Comparison of ENCODE assay signal across 13 mouse cellular contexts in the genomic region with DNA sequence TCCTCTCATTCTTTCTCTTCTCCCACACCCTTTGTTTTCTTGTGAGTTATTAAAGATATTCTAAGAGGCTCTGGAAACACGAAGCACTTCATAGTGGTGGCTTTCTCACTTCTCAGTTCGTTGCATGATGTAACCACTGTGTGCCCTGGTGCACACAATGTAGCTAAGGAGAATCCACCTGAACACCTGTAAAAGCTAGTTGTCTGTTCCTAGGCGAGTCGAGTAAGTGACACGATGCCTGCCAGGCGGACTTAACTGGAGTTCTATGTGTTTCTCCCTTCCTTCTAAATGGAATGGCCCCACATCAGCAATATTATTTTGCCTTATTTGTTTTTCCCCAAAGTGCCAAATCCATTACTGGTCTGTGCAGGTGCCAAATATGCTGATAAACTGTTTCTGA. TPM values are rescaled to one million over a fixed set of nuclear protein-coding genes. Genes with fewer than 3 reads are reported as not detected.
DNase-seq lines count a peak whose midpoint lies in the region; ATAC-seq and TF ChIP-seq lines count a peak whose summit lies in the region.
"Had no signal": no experiment of that assay in that cellular context is flagged by ENCODE, and none has a peak within 500 bp of the region (broad histone marks: within the 10 kb centered on the region; RNA-seq: fewer than 3 reads in every experiment).

No protein-coding gene starts in this region.

- H3K27ac ChIP-seq in liver, embryonic 11.5 days (ENCODE audit: low read depth, low read length) = no peak overlapping the region
- peak overlapping the region; percentile 69 for H3K27ac ChIP-seq in forebrain, postnatal 0 days (ENCODE audit: low read depth, low read length)
- H3K27ac ChIP-seq in kidney, embryonic 16.5 days (ENCODE audit: low read length) = no peak overlapping the region
- H3K27ac ChIP-seq: embryonic facial prominence, embryonic 13.5 days had no signal

- H3K9ac ChIP-seq in liver, embryonic 11.5 days (ENCODE audit: low read depth, low read length) = no peak overlapping the region
- H3K9ac ChIP-seq in forebrain, postnatal 0 days = peak overlapping the region; percentile 61
- H3K9ac ChIP-seq in kidney, embryonic 16.5 days (replicated peaks; ENCODE audit: low read length) = no peak overlapping the region
- H3K9ac ChIP-seq: liver, postnatal 0 days had no signal

- no peak for TF ChIP-seq CTCF in forebrain, postnatal 0 days (IDR thresholded peaks at IDR 0.05; ENCODE audit: low read depth)

- H3K4me1 ChIP-seq in liver, embryonic 11.5 days (replicated peaks; ENCODE audit: control insufficient read depth, insufficient read depth, low read length) = peaks cover 10% of the 10 kb centered on the region
- no peaks in the 10 kb centered on the region for H3K4me1 ChIP-seq in forebrain, postnatal 0 days (ENCODE audit: insufficient read depth)
- peaks cover 17% of the 10 kb centered on the region for H3K4me1 ChIP-seq in kidney, embryonic 16.5 days (ENCODE audit: insufficient read depth, low read length)

- ATAC-seq in liver, embryonic 11.5 days (replicated peaks; ENCODE audit: low FRiP score) = no peak
- no peak for ATAC-seq in forebrain, postnatal 0 days
- ATAC-seq in kidney, embryonic 16.5 days (ENCODE audit: low FRiP score, low TSS enrichment) = no peak
- ATAC-seq: liver, postnatal 0 days had no signal

- peaks cover 86% of the 10 kb centered on the region for H3K27me3 ChIP-seq in liver, embryonic 11.5 days (replicated peaks; ENCODE audit: control insufficient read depth, insufficient read depth, low read length)
- H3K27me3 ChIP-seq in forebrain, postnatal 0 days (ENCODE audit: insufficient read depth, low read length) = peaks cover 22% of the 10 kb centered on the region; the same call in 1 of the 2 replicates
- H3K27me3 ChIP-seq in kidney, embryonic 16.5 days (ENCODE audit: insufficient read depth, low read length) = peaks cover 79% of the 10 kb centered on the region

- no peak overlapping the region for H3K4me2 ChIP-seq in liver, embryonic 11.5 days
- peak overlapping the region; percentile 81 for H3K4me2 ChIP-seq in forebrain, postnatal 0 days (ENCODE audit: low read depth)
- no peak overlapping the region for H3K4me2 ChIP-seq in kidney, embryonic 16.5 days (replicated peaks; ENCODE audit: low read depth, low read length)

- H3K9me3 ChIP-seq in liver, embryonic 11.5 days (ENCODE audit: control insufficient read depth, low read length) = no peaks in the 10 kb centered on the region
- H3K9me3 ChIP-seq in forebrain, postnatal 0 days (ENCODE audit: low read length) = no peaks in the 10 kb centered on the region
- H3K9me3 ChIP-seq in kidney, embryonic 16.5 days (ENCODE audit: low read length) = no peaks in the 10 kb centered on the region
- H3K9me3 ChIP-seq: embryonic facial prominence, embryonic 13.5 days had no signal

- no peak overlapping the region for H3K4me3 ChIP-seq in liver, embryonic 11.5 days (ENCODE audit: low read depth, low read length)
- peak overlapping the region; percentile 48 for H3K4me3 ChIP-seq in forebrain, postnatal 0 days (ENCODE audit: low read depth, low read length)
- no peak overlapping the region for H3K4me3 ChIP-seq in kidney, embryonic 16.5 days (ENCODE audit: low read length)
- H3K4me3 ChIP-seq: myocyte had no signal

- H3K36me3 ChIP-seq in liver, embryonic 11.5 days (ENCODE audit: control insufficient read depth, insufficient read depth, low read length) = no peaks in the 10 kb centered on the region
- H3K36me3 ChIP-seq in forebrain, postnatal 0 days (ENCODE audit: insufficient read depth) = 0 out of 2 replicates have a peak, but pooled peaks cover 13% of the 10 kb centered on the region
- no peaks in the 10 kb centered on the region for H3K36me3 ChIP-seq in kidney, embryonic 16.5 days (ENCODE audit: insufficient read depth, low read length)
- H3K36me3 ChIP-seq: embryonic facial prominence, embryonic 13.5 days had no signal

- peak; percentile 40 for DNase-seq in embryo, embryonic 10.5 days (ENCODE audit: low spot score)
- DNase-seq in embryo, embryonic 10 days (ENCODE audit: low spot score) = no peak
- DNase-seq in liver, embryonic 11.5 days (ENCODE audit: low spot score) = peak; percentile 40
- DNase-seq in liver = no peak
- peak; percentile 13 for DNase-seq in embryo, embryonic 11 days
- peak; percentile 68 for DNase-seq in forebrain, postnatal 0 days
- no peak for DNase-seq in adrenal gland, postnatal 36 days
- DNase-seq: adrenal gland, postnatal 10 days; left cerebral cortex, postnatal 4 days; liver, postnatal 0 days had no signal

- WGBS in liver, embryonic 11.5 days = 9% methylated on average over 6 of the region's 6 CpGs
- WGBS in forebrain, postnatal 0 days = 29% methylated on average over 6 of the region's 6 CpGs
- WGBS in kidney, embryonic 16.5 days = 8% methylated on average over 6 of the region's 6 CpGs

RNA-seq across cellular contexts. Expression of gene Tbr1, which starts 10.4 kb away (rescaled TPM):
- polyA plus RNA-seq in liver, embryonic 11.5 days (2014; fragmentation: Nextera tagmentation; extraction: Ambion mirVana) = 0.17 and 0.26 TPM in 2 replicates
- total RNA-seq in forebrain, postnatal 0 days (2014; rRNA removed) = 38.0 and 43.2 TPM in 2 replicates
- 26.7 and 28.8 TPM in 2 replicates for polyA plus RNA-seq in forebrain, postnatal 0 days (2015; fragmentation: Nextera tagmentation; extraction: Ambion mirVana)
- polyA plus RNA-seq in kidney, embryonic 16.5 days (2015; fragmentation: Nextera tagmentation; extraction: Ambion mirVana) = 0.18 TPM in 1 of 2 replicates, not detected in the other
- total RNA-seq in adrenal gland, postnatal 36 days (2021) = not detected
- polyA plus RNA-seq: liver, postnatal 0 days had no signal

Comparison
In these comparisons a context has a peak if more than half of its experiments do, and no peak if none do; other contexts are left out.
1. DNase-seq: peak in embryo, embryonic 10.5 days (single experiment), liver, embryonic 11.5 days (single experiment), embryo, embryonic 11 days (single experiment) and forebrain, postnatal 0 days (single experiment); none in embryo, embryonic 10 days (single experiment), liver (single experiment) and adrenal gland, postnatal 36 days (0 of 2).
2. RNA of gene Tbr1, which starts 10.4 kb away (polyA plus RNA-seq): 26.7 to 28.8 TPM in forebrain, postnatal 0 days; 0.17 to 0.26 TPM in liver, embryonic 11.5 days and 0.18 TPM in kidney, embryonic 16.5 days; every median in the first group is over 10 times any median in the second.